Mouse (Mus musculus): Measurements from ENCODE around the gene Scrn2.

DNA sequence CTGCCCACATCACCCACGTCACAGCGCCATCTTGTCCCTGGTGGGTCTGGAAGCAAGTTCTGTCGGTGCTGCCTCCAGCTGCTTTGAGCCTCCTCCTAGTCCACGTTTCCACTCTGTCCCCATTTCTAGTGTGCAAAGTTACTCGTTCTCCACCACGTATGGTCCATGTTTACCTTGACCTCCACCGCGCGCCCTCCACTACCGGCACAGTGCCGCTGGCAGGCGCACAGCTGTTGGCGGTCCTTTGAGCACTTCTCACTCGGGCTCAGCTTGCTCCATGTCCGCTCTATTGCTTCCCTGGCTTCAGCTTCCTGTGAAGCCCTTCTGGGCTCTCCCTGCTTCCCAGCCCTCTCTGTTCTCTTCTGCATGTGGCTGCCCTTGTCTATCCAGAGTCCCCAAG lies 48.3 kb upstream of the Scrn2 start:
- TF ChIP-seq CTCF (IDR thresholded peaks at IDR 0.05; ENCODE audit: control insufficient read depth, insufficient read depth, insufficient replicate concordance, low read depth, low read length) (no peak), POLR2A (IDR thresholded peaks at IDR 0.05; ENCODE audit: control insufficient read depth, low read depth, low read length) (no peak)
